Mouse (Mus musculus): ENCODE measurements around the gene Shroom1.

Gene Shroom1

DNA sequence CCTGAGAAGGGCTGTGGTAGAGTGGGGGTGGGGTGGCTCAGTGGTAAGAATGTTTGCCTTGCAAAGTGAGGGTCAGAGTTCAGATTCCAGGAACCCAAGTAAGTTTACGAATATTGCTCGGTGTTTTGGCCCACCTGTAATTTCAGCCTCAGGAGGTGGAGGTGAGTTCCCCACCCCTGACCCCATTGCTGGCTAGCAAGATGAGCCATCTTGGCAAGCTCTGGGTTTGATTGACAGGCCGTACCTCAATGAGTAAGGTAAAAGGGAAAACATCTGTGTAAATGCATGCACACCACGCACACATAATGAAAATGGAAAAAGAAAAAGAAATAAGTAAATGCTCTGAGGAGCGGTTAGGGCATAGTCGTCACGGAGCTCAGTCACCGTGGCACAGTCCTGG lies 47.4 kb downstream of the Shroom1 start:
- in situ Hi-C loops (cut with MboI; ENCODE audit: unreplicated experiment in 2 of 2) = no loop called here

DNA sequence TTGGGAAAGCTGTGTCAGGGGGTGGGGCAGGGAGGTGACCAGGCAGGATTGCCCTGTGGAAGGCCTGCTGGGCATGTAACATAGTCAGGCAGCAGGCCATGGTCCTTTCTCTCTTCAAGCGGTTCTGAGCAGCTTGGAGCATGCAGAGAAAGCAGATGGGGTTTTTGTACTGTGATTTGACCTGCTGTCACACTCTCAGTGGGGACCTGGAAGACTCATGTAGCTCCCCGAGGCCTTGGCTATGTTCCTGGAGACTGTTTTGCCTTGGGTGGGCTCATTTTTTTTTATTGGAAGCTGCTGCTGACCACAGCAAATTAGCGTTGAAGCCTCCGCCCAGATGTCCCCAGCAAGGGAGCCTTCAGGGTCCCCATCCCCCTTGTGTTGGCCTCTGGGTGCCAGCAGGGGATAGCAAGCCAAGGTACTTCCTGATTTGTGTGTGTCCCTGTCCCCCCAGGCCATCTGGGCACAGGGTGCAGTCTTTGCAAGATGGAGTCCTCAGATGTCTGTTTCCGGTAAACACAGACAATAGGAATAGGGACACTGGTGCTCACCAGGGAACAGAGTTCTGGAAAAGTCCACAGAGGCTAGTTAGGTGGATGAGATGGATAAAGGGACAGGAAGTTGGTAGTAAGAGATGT lies 48.1 kb downstream of the Shroom1 start:
- in situ Hi-C loops (cut with MboI; ENCODE audit: unreplicated experiment in 2 of 2) = no loop called here

DNA sequence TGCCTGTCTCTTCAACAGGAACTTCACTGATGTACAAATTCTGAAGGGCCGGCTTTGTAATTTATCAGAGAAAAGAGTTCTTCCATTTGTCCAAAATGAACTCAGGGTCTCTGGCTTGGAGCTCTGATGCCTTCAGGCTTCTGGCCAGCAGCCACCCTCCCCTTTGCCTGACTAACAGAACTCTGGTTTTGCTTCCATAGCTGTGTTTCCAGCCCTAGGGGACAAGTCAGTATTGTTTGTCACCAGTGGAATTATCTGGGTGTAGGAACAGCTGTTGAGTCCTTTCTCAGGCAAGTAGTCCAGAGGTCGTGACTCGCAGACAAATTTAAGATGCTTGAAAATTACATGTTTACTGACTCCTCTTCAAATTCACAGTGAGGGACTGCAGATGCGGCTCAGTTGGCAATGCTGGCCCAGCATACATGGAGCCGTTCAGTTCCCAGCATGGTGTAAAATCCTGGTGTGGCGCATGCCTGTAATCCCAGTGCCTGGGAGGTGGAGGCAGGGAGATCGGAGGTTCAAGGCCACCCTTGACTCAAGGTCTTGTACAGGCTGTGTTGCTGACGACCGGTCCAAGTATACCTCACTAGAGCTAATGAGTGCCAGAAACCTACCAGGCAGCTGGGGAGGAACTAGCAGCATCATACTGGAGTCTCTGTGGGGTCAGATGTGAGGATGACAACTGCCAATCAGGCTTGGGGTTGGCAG lies 50.2 kb downstream of the Shroom1 start:
- in situ Hi-C loops (cut with MboI; ENCODE audit: unreplicated experiment in 2 of 2) = no loop called here

DNA sequence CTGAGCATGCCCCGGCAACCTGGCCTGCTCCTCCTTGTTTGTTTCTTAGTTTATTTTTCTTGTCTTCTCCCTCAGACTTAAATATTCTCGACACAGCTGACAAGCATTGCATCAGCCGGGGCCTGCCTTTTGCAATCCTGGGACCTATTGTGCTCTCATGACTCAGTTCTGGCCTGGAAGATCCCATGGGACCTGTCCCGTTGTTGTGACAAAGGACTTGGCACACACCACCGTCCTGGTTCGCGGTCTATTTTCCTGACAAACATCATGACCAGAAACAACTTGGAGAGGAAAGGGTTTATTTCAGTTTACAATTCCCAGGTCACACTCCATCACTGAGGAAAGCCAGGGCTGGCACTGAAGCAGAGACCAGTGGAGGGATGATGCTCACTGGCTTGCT lies 51.1 kb downstream of the Shroom1 start:
- in situ Hi-C loops (cut with MboI; ENCODE audit: unreplicated experiment in 2 of 2) = no loop called here

DNA sequence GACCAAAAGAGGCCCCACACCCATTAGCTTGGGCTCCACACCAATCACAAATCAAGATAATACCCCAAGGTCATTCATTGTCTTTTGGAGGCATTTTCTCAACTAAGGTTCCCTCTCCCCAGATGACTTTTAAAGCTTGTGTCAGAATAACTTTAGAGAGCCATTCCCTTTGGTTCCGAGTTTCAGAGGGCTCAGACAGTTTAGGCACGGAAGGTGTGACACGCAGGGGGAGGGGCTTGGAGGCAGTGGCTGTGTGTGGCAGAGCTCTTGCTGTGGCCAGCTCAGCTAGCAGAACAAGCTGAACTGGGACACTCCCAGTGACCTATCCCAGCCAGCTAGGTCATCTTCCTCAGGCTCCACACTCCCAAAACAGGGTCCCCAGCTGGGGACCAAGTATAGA lies 51.6 kb downstream of the Shroom1 start:
- in situ Hi-C loops (cut with MboI; ENCODE audit: unreplicated experiment in 2 of 2) = no loop called here

DNA sequence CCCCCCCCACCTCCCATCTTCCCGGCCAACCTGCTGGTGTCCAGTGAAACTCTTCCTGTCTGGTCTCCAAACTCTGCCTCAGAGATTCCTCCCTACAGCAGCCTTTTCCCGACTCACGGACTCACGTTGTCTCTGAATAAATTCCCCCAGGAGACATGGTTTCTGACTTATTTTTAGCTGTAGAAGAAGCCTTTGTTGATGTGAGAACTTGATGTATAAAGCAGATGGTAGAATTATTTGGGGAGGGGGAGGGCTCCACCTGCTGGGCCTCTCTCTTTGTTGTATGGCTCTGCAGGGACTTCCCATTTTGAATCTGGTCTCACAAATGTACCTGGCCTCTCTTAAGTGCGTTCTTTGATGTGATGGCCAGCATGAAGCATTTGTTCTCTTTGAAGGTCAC lies 53.3 kb downstream of the Shroom1 start:
- in situ Hi-C loops (cut with MboI; ENCODE audit: unreplicated experiment in 2 of 2) = no loop called here

DNA sequence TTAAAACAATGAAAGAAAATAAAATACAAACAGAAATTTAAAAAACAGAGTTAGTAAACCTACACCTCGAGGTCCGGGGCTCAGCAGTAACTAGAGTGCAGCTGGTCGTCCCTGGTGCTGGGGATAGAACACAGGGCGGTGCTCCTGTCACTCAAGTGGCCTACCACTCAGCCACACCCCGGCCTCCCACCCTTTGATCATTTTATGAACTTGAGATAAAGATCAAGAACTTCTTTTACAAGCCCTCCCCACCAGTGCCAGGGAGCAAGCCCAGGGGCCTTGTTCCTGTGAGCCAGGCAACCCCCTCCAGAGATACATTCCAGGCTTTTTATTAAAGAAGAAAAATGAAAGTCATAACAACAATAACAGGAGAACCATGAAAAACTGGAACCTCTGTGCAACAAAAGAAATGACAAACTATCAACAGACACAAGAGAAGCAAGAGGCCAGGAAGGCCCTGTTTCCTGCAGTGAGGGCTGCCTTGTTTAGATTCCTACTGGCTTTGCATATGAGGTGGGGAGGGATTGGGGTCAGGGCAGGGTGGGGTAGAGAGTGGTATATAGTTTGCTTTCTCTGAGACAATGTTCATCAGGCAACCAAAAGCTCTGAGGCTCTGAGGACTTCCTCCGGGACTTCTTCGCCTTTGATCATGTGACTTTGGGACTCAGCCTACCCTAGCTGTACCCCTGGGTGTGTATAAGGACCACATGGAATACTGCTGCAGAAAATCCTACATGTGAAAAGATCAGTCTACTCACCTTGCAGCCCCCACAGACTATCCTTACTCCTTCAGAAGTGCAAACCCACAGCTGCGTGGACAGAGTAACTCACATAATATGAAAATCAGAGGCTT lies 60.0 kb downstream of the Shroom1 start:
- in situ Hi-C loops (cut with MboI; ENCODE audit: unreplicated experiment in 2 of 2) = no loop called here

Data from v-Abl transformed pro-B cells (cell line).